Mouse (Mus musculus) lung, adult 2 months (tissue): ENCODE data around the gene Cdk9.

Experiments
- CTCF ChIP-seq: fragments of 200-500 bp; IDR thresholded peaks from 2 replicates; pipeline ENCODE4 v1.5.1; 2011; ENCODE audit warnings: mild to moderate bottlenecking, low read length, control low read depth; ENCODE audit not compliant: insufficient read depth
- POLR2A ChIP-seq: fragments of 200-500 bp; IDR thresholded peaks from 2 replicates; pipeline ENCODE4 v1.6.1; 2011; ENCODE audit warnings: low read depth, mild to moderate bottlenecking, control low read depth, low read length, borderline replicate concordance; ENCODE audit errors: extremely low read depth

GRCm38 (mm10) chr2:32671147-32671546, 41.7 kb downstream of the Cdk9 start:
- TF ChIP-seq CTCF (no peak), POLR2A (no peak)
